Mouse (Mus musculus): ENCODE results near the gene Olfr832. TPM values are rescaled to one million over a fixed set of nuclear protein-coding genes. Genes with fewer than 3 reads are reported as not detected.
"Not testable (repeated sequence)": the region's sequence is repeated elsewhere in the genome, so short reads cannot be mapped to it uniquely, and the experiment has no call there.

The Olfr832 gene
- not detected in 2 replicates for polyA plus RNA-seq (2014; fragmentation: Nextera tagmentation; extraction: Ambion mirVana)

- not testable (repeated sequence) for H3K36me3 ChIP-seq (ENCODE audit: control insufficient read depth, insufficient read depth, low read length)
Measured at GRCm38 (mm10) chr9:18936822-18937221, at the start of gene Olfr832. Gene Olfr832, plus strand, starts transcription at chr9:18937122.

GRCm38 (mm10) chr9:18907699-18908098, 29.2 kb upstream of the Olfr832 start:
- not testable (repeated sequence) for H3K4me1 ChIP-seq (ENCODE audit: control insufficient read depth, insufficient read depth, low read length); H3K9ac ChIP-seq (ENCODE audit: low read depth, low read length); H3K4me3 ChIP-seq (ENCODE audit: low read depth, low read length); H3K9me3 ChIP-seq (replicated peaks; ENCODE audit: control insufficient read depth, low read length); ATAC-seq (replicated peaks; ENCODE audit: insufficient number of reproducible peaks, low FRiP score, low TSS enrichment); H3K4me2 ChIP-seq; H3K36me3 ChIP-seq (ENCODE audit: control insufficient read depth, insufficient read depth, low read length); H3K27ac ChIP-seq (ENCODE audit: low read depth, low read length); H3K27me3 ChIP-seq (ENCODE audit: control insufficient read depth, insufficient read depth, low read length)
- WGBS (ENCODE audit: insufficient replicate concordance), result 76% methylated on average over 2 of the region's 2 CpGs

More at GRCm38 (mm10) chr9:18936822-18937221, at the start of gene Olfr832:
- not testable (repeated sequence) for H3K27ac ChIP-seq (ENCODE audit: low read depth, low read length); H3K4me3 ChIP-seq (ENCODE audit: low read depth, low read length); H3K9ac ChIP-seq (ENCODE audit: low read depth, low read length); H3K27me3 ChIP-seq (ENCODE audit: control insufficient read depth, insufficient read depth, low read length); ATAC-seq (replicated peaks; ENCODE audit: insufficient number of reproducible peaks, low FRiP score, low TSS enrichment); H3K9me3 ChIP-seq (replicated peaks; ENCODE audit: control insufficient read depth, low read length); H3K4me1 ChIP-seq (ENCODE audit: control insufficient read depth, insufficient read depth, low read length); H3K4me2 ChIP-seq
- 68% methylated on average over 2 of the region's 2 CpGs for WGBS (ENCODE audit: insufficient replicate concordance)

- ATAC-seq (replicated peaks; ENCODE audit: insufficient number of reproducible peaks, low FRiP score, low TSS enrichment); H3K9me3 ChIP-seq (replicated peaks; ENCODE audit: control insufficient read depth, low read length); H3K27me3 ChIP-seq (ENCODE audit: control insufficient read depth, insufficient read depth, low read length); H3K9ac ChIP-seq (ENCODE audit: low read depth, low read length); H3K4me3 ChIP-seq (ENCODE audit: low read depth, low read length); H3K36me3 ChIP-seq (ENCODE audit: control insufficient read depth, insufficient read depth, low read length); H3K4me2 ChIP-seq; H3K27ac ChIP-seq (ENCODE audit: low read depth, low read length); H3K4me1 ChIP-seq (ENCODE audit: control insufficient read depth, insufficient read depth, low read length): not testable (repeated sequence)
- WGBS (ENCODE audit: insufficient replicate concordance), result 76% methylated on average over 16 of the region's 16 CpGs
Measured at GRCm38 (mm10) chr9:18927921-18928320, 9.0 kb upstream of the Olfr832 start.

GRCm38 (mm10) chr9:18962021-18962420, 25.1 kb downstream of the Olfr832 start:
- Histone ChIP-seq H3K9me3 (replicated peaks; ENCODE audit: control insufficient read depth, low read length) (no peaks in the 10 kb centered on the region), H3K4me1 (ENCODE audit: control insufficient read depth, insufficient read depth, low read length) (no peaks in the 10 kb centered on the region), H3K36me3 (ENCODE audit: control insufficient read depth, insufficient read depth, low read length) (no peaks in the 10 kb centered on the region), H3K4me2 (no peak overlapping the region), H3K4me3 (ENCODE audit: low read depth, low read length) (no peak overlapping the region), H3K9ac (ENCODE audit: low read depth, low read length) (no peak overlapping the region), H3K27me3 (ENCODE audit: control insufficient read depth, insufficient read depth, low read length) (no peaks in the 10 kb centered on the region), H3K27ac (ENCODE audit: low read depth, low read length) (no peak overlapping the region)
- no peak for ATAC-seq (replicated peaks; ENCODE audit: insufficient number of reproducible peaks, low FRiP score, low TSS enrichment)

- Histone ChIP-seq H3K27me3 (ENCODE audit: control insufficient read depth, insufficient read depth, low read length) (no peaks in the 10 kb centered on the region), H3K4me2 (no peak within 1 kb of the TSS), H3K9ac (ENCODE audit: low read depth, low read length) (no peak within 1 kb of the TSS), H3K36me3 (ENCODE audit: control insufficient read depth, insufficient read depth, low read length) (no peaks in the 10 kb centered on the region), H3K27ac (ENCODE audit: low read depth, low read length) (no peak within 1 kb of the TSS), H3K9me3 (replicated peaks; ENCODE audit: control insufficient read depth, low read length) (0 out of 2 replicates have a peak, but pooled peaks cover 2% of the 10 kb centered on the region), H3K4me1 (ENCODE audit: control insufficient read depth, insufficient read depth, low read length) (no peaks in the 10 kb centered on the region), H3K4me3 (ENCODE audit: low read depth, low read length) (no peak within 1 kb of the TSS)
- ATAC-seq (replicated peaks; ENCODE audit: insufficient number of reproducible peaks, low FRiP score, low TSS enrichment), result no peak
- WGBS (ENCODE audit: insufficient replicate concordance), result 76% methylated on average over 3 of the region's 3 CpGs
Measured at GRCm38 (mm10) chr9:18987690-18988089, 50.8 kb downstream of the Olfr832 start, which contains the start of gene Olfr834. Gene Olfr834, plus strand, starts transcription at chr9:18987990.

Other genes with a start within 250 kb of the Olfr832 start
- not detected in 2 replicates for gene Olfr24, start 173.1 kb upstream of the Olfr832 start, polyA plus RNA-seq (2014; fragmentation: Nextera tagmentation; extraction: Ambion mirVana)
- not detected in 2 replicates for gene Olfr828, start 117.6 kb upstream of the Olfr832 start, polyA plus RNA-seq (2014; fragmentation: Nextera tagmentation; extraction: Ambion mirVana)
- gene Olfr829, start 82.2 kb upstream of the Olfr832 start, polyA plus RNA-seq (2014; fragmentation: Nextera tagmentation; extraction: Ambion mirVana), result not detected in 2 replicates
- gene Olfr830, start 62.4 kb upstream of the Olfr832 start, polyA plus RNA-seq (2014; fragmentation: Nextera tagmentation; extraction: Ambion mirVana), result not detected in 2 replicates
- not detected in 2 replicates for gene Olfr834, start 50.9 kb downstream of the Olfr832 start, polyA plus RNA-seq (2014; fragmentation: Nextera tagmentation; extraction: Ambion mirVana)
- not detected in 2 replicates for gene Olfr835, start 95.6 kb downstream of the Olfr832 start, polyA plus RNA-seq (2014; fragmentation: Nextera tagmentation; extraction: Ambion mirVana)
- 0.06 TPM in 1 of 2 replicates, not detected in the other for gene Olfr836, start 183.3 kb downstream of the Olfr832 start, polyA plus RNA-seq (2014; fragmentation: Nextera tagmentation; extraction: Ambion mirVana)
- not detected in 2 replicates for gene Olfr837, start 199.2 kb downstream of the Olfr832 start, polyA plus RNA-seq (2014; fragmentation: Nextera tagmentation; extraction: Ambion mirVana)
- gene Olfr839-ps1, start 240.2 kb downstream of the Olfr832 start, polyA plus RNA-seq (2014; fragmentation: Nextera tagmentation; extraction: Ambion mirVana), result 0.09 TPM in 1 of 2 replicates, not detected in the other

All from heart, embryonic 11.5 days (tissue).